Mouse (Mus musculus) kidney, embryonic 14.5 days (tissue): ENCODE results near the gene Sec1. TPM values are rescaled to one million over a fixed set of nuclear protein-coding genes. Genes with fewer than 3 reads are reported as not detected.
A peak's percentile ranks its signal among the peaks of the same experiment; 100 is the strongest.

Experiments
- ATAC-seq: fragments of 200-750 bp; cut with Nextera tagmentation; 2 replicates; pipeline ENCODE4 v1.8.0; 2017; ENCODE audit warnings: moderate number of reproducible peaks, mild to moderate bottlenecking, moderate TSS enrichment, moderate library complexity; ENCODE audit not compliant: low FRiP score, low TSS enrichment
- H3K27ac ChIP-seq: fragments of 300-500 bp; sonication (generic); 2 replicates; pipeline ENCODE4 v1.5.1; 2014; ENCODE audit warnings: low read depth, mild to moderate bottlenecking, low read length, moderate library complexity, mixed read lengths
- H3K27me3 ChIP-seq: fragments of 300-500 bp; sonication (generic); 2 replicates; pipeline ENCODE4 v1.6.1; 2014; ENCODE audit warnings: mild to moderate bottlenecking, low read length; ENCODE audit not compliant: control insufficient read depth, insufficient read depth
- H3K36me3 ChIP-seq: fragments of 300-500 bp; sonication (generic); 2 replicates; pipeline ENCODE4 v1.6.1; 2014; ENCODE audit warnings: low read length, mixed read lengths; ENCODE audit not compliant: control insufficient read depth, insufficient read depth
- H3K4me1 ChIP-seq: fragments of 300-500 bp; sonication (generic); 2 replicates; pipeline ENCODE4 v1.6.1; 2014; ENCODE audit warnings: low read length, mixed read lengths; ENCODE audit not compliant: control insufficient read depth, insufficient read depth
- H3K4me2 ChIP-seq: fragments of 300-500 bp; sonication (generic); replicated peaks from 2 replicates; pipeline ENCODE4 v1.6.1; 2014; ENCODE audit warnings: low read depth, mild to moderate bottlenecking, low read length
- H3K4me3 ChIP-seq: fragments of 300-500 bp; sonication (generic); 2 replicates; pipeline ENCODE4 v1.5.1; 2014; ENCODE audit warnings: mild to moderate bottlenecking, low read length
- H3K9ac ChIP-seq: fragments of 300-500 bp; sonication (generic); 2 replicates; pipeline ENCODE4 v1.6.1; 2014; ENCODE audit warnings: low read depth, mild to moderate bottlenecking, low read length, moderate library complexity
- H3K9me3 ChIP-seq: fragments of 300-500 bp; sonication (generic); 2 replicates; pipeline ENCODE4 v1.6.1; 2016; ENCODE audit warnings: low read length; ENCODE audit not compliant: control insufficient read depth
- WGBS: fragments of 180-500 bp; shearing (Covaris S2); extraction: QIAGEN DNeasy Blood & Tissue Kit; methylation state at CpG from one replicate; pipeline ENCODE4 v1.1.7; 2014; 5-methylcytosine and 5-hydroxymethylcytosine counted together
- polyA plus RNA-seq: library from polyadenylated mRNA; unstranded; fragments of >200 nt; fragmentation: Nextera tagmentation; extraction: Ambion mirVana; gene quantifications from 2 replicates; pipeline ENCODE4 v1.2.1, GENCODE M21; 2014

Gene Sec1
- polyA plus RNA-seq, 1 experiment from 2014 or later: 0.28 TPM

- Histone ChIP-seq H3K27ac (peak overlapping the region; percentile 65; the same call in 1 of the 2 replicates), H3K4me1 (peaks cover 36% of the 10 kb centered on the region), H3K9me3 (no peaks in the 10 kb centered on the region), H3K4me2 (peak overlapping the region; percentile 93), H3K36me3 (peaks cover 43% of the 10 kb centered on the region), H3K27me3 (no peaks in the 10 kb centered on the region), H3K9ac (peak overlapping the region; percentile 73), H3K4me3 (peak overlapping the region; percentile 75)
- peak; percentile 32 for ATAC-seq
- 8% methylated on average over 14 of the region's 14 CpGs for WGBS
Observed at GRCm38 (mm10) chr7:45714630-45715089, 20.5 kb upstream of the Sec1 start.

GRCm38 (mm10) chr7:45713881-45714520, 19.8 kb upstream of the Sec1 start:
- peak overlapping the region; percentile 93 for H3K4me2 ChIP-seq
- peak overlapping the region; percentile 73 for H3K9ac ChIP-seq
- peaks cover 37% of the 10 kb centered on the region for H3K36me3 ChIP-seq
- no peaks in the 10 kb centered on the region for H3K27me3 ChIP-seq
- peaks cover 29% of the 10 kb centered on the region for H3K4me1 ChIP-seq
- no peak for ATAC-seq
- 79% methylated on average over 6 of the region's 6 CpGs for WGBS
- peak overlapping the region; percentile 75 for H3K4me3 ChIP-seq
- H3K27ac ChIP-seq: peak overlapping the region; percentile 26; the same call in 1 of the 2 replicates
- H3K9me3 ChIP-seq: no peaks in the 10 kb centered on the region

- H3K9me3 ChIP-seq: no peaks in the 10 kb centered on the region
- no peaks in the 10 kb centered on the region for H3K27me3 ChIP-seq
- H3K36me3 ChIP-seq: peaks cover 37% of the 10 kb centered on the region
- whole genome bisulfite sequencing: 91% methylated on average over 16 of the region's 16 CpGs
- no peak overlapping the region for H3K4me2 ChIP-seq
- H3K9ac ChIP-seq: no peak overlapping the region
- no peak for ATAC-seq
- no peak overlapping the region for H3K27ac ChIP-seq
- H3K4me1 ChIP-seq: peaks cover 28% of the 10 kb centered on the region
- no peak overlapping the region for H3K4me3 ChIP-seq
Observed at GRCm38 (mm10) chr7:45713396-45713795, 19.2 kb upstream of the Sec1 start.

- H3K4me2 ChIP-seq: no peak overlapping the region
- no peaks in the 10 kb centered on the region for H3K9me3 ChIP-seq
- H3K27ac ChIP-seq: no peak overlapping the region
- H3K36me3 ChIP-seq: peaks cover 37% of the 10 kb centered on the region
- H3K27me3 ChIP-seq: no peaks in the 10 kb centered on the region
- peaks cover 39% of the 10 kb centered on the region for H3K4me1 ChIP-seq
- no peak overlapping the region for H3K4me3 ChIP-seq
- 85% methylated on average over 21 of the region's 21 CpGs for WGBS
- no peak overlapping the region for H3K9ac ChIP-seq
- no peak for ATAC-seq
Observed at GRCm38 (mm10) chr7:45712022-45712757, 18.0 kb upstream of the Sec1 start.

GRCm38 (mm10) chr7:45711316-45712021, 17.3 kb upstream of the Sec1 start:
- H3K36me3 ChIP-seq: peaks cover 37% of the 10 kb centered on the region
- H3K27ac ChIP-seq: no peak overlapping the region
- no peaks in the 10 kb centered on the region for H3K27me3 ChIP-seq
- H3K4me1 ChIP-seq: peaks cover 35% of the 10 kb centered on the region
- H3K4me3 ChIP-seq: no peak overlapping the region
- ATAC-seq: no peak
- H3K4me2 ChIP-seq: no peak overlapping the region
- H3K9me3 ChIP-seq: no peaks in the 10 kb centered on the region
- H3K9ac ChIP-seq: no peak overlapping the region
- 90% methylated on average over 24 of the region's 24 CpGs for WGBS

- WGBS: 92% methylated on average over 20 of the region's 20 CpGs
- Histone ChIP-seq H3K27me3 (no peaks in the 10 kb centered on the region), H3K4me2 (no peak overlapping the region), H3K27ac (no peak overlapping the region), H3K4me3 (no peak overlapping the region), H3K9me3 (no peaks in the 10 kb centered on the region), H3K36me3 (peaks cover 37% of the 10 kb centered on the region), H3K9ac (no peak overlapping the region), H3K4me1 (peaks cover 31% of the 10 kb centered on the region)
- no peak for ATAC-seq
Observed at GRCm38 (mm10) chr7:45710477-45711191, 16.4 kb upstream of the Sec1 start.

- peaks cover 32% of the 10 kb centered on the region for H3K4me1 ChIP-seq
- 85% methylated on average over 14 of the region's 14 CpGs for WGBS
- no peak for ATAC-seq
- H3K9me3 ChIP-seq: no peaks in the 10 kb centered on the region
- H3K36me3 ChIP-seq: peaks cover 37% of the 10 kb centered on the region
- no peak overlapping the region for H3K4me3 ChIP-seq
- H3K27me3 ChIP-seq: no peaks in the 10 kb centered on the region
- no peak overlapping the region for H3K9ac ChIP-seq
- no peak overlapping the region for H3K4me2 ChIP-seq
- H3K27ac ChIP-seq: no peak overlapping the region
Observed at GRCm38 (mm10) chr7:45709677-45710355, 15.6 kb upstream of the Sec1 start.

GRCm38 (mm10) chr7:45709036-45709435, 14.8 kb upstream of the Sec1 start:
- H3K4me2 ChIP-seq: no peak overlapping the region
- H3K4me1 ChIP-seq: peaks cover 26% of the 10 kb centered on the region

More at GRCm38 (mm10) chr7:45709036-45709435, 14.8 kb upstream of the Sec1 start:
- no peak for ATAC-seq
- no peak overlapping the region for H3K27ac ChIP-seq
- H3K9ac ChIP-seq: no peak overlapping the region; the same call in 1 of the 2 replicates
- no peak overlapping the region for H3K4me3 ChIP-seq
- no peaks in the 10 kb centered on the region for H3K9me3 ChIP-seq
- WGBS: 54% methylated on average over 6 of the region's 6 CpGs
- no peaks in the 10 kb centered on the region for H3K27me3 ChIP-seq
- peaks cover 37% of the 10 kb centered on the region for H3K36me3 ChIP-seq
